Comparison of ENCODE assay signal across 8 mouse cellular contexts in the genomic region with DNA sequence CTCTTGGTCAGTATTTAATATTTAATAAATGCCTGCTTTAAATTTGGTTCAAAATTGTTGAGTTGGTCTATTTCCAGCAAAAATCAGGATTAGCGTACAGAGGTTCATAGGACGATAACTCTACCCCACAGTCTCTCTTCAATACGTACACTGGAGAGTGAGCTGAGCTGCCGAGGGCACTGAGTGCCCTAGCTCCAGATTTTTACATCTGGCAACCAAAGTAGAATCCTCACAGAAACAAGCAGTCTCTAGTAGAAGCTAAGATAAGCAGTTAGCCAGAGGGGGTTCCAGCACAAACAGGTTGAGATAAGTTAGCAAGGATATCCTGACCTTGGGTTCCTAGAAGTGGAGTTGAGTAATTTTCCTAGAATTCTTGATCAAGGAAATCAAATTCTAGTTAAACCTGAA. TPM values are rescaled to one million over a fixed set of nuclear protein-coding genes. Genes with fewer than 3 reads are reported as not detected.
DNase-seq lines count a peak whose midpoint lies in the region; ATAC-seq and TF ChIP-seq lines count a peak whose summit lies in the region.

No protein-coding gene starts in this region.

- H3K27ac ChIP-seq in heart, embryonic 16.5 days (ENCODE audit: low read length), result peak overlapping the region; percentile 55
- peak overlapping the region; percentile 49 for H3K27ac ChIP-seq in bone marrow macrophage, adult 2 months (ENCODE audit: insufficient read depth, low read depth, low read length)
- H3K27ac ChIP-seq in hindbrain, embryonic 14.5 days, result 0 out of 2 replicates have a peak overlapping the region, but pooled peaks have one; percentile 33
- no peak overlapping the region for H3K27ac ChIP-seq in midbrain, embryonic 13.5 days

- no peak for DNase-seq in heart, postnatal 25 days (ENCODE audit: low spot score)
- no peak for DNase-seq in hindbrain, embryonic 14.5 days (ENCODE audit: low spot score)
- no peak for DNase-seq in embryo, embryonic 11 days
- no peak for DNase-seq in cerebellum, postnatal 10 days
- no peak for DNase-seq in adrenal gland, postnatal 10 days

- peak overlapping the region; percentile 69 for H3K4me3 ChIP-seq in heart, embryonic 16.5 days (ENCODE audit: low read length)
- peak overlapping the region; percentile 91 for H3K4me3 ChIP-seq in bone marrow macrophage, adult 2 months (ENCODE audit: insufficient read depth, low read length)
- H3K4me3 ChIP-seq in hindbrain, embryonic 14.5 days (replicated peaks; ENCODE audit: low read length), result peak overlapping the region; percentile 69
- peak overlapping the region; percentile 77 for H3K4me3 ChIP-seq in midbrain, embryonic 13.5 days (replicated peaks)

- no peak for TF ChIP-seq CTCF in bone marrow macrophage, adult 2 months (IDR thresholded peaks at IDR 0.05; ENCODE audit: low read depth, low read length)

- 3% methylated on average over 4 of the region's 4 CpGs for WGBS in heart, embryonic 16.5 days
- 5% methylated on average over 4 of the region's 4 CpGs for WGBS in hindbrain, embryonic 14.5 days
- WGBS in midbrain, embryonic 13.5 days, result 3% methylated on average over 4 of the region's 4 CpGs

- no peaks in the 10 kb centered on the region for H3K9me3 ChIP-seq in heart, embryonic 16.5 days (replicated peaks; ENCODE audit: control insufficient read depth, low read length)
- peaks cover 15% of the 10 kb centered on the region for H3K9me3 ChIP-seq in hindbrain, embryonic 14.5 days (ENCODE audit: control insufficient read depth, low read length)
- peaks cover 4% of the 10 kb centered on the region for H3K9me3 ChIP-seq in midbrain, embryonic 13.5 days

- H3K36me3 ChIP-seq in heart, embryonic 16.5 days (ENCODE audit: control insufficient read depth, insufficient read depth), result peaks cover 3% of the 10 kb centered on the region
- H3K36me3 ChIP-seq in hindbrain, embryonic 14.5 days (replicated peaks; ENCODE audit: control insufficient read depth, insufficient read depth), result peaks cover 7% of the 10 kb centered on the region; the same call in 1 of the 2 replicates
- H3K36me3 ChIP-seq in midbrain, embryonic 13.5 days, result peaks cover 25% of the 10 kb centered on the region

- TF ChIP-seq POLR2A in bone marrow macrophage, adult 2 months (IDR thresholded peaks at IDR 0.05; ENCODE audit: borderline replicate concordance, low read depth, low read length), result no peak

- ATAC-seq in heart, embryonic 16.5 days (replicated peaks; ENCODE audit: extremely low read depth, insufficient read depth, low FRiP score), result peak; percentile 52
- peak; percentile 76 for ATAC-seq in hindbrain, embryonic 14.5 days (ENCODE audit: low FRiP score)
- peak; percentile 80 for ATAC-seq in midbrain, embryonic 13.5 days

- intact Hi-C loops in heart, postnatal 25 days (cut with DNase I), result loop anchor here (2.0 kb wide), 2 partner anchors 18 to 56 kb away; partner anchors contain the start of gene Mfn2

- H3K4me2 ChIP-seq in heart, embryonic 16.5 days (ENCODE audit: low read depth, low read length), result peak overlapping the region; percentile 81
- peak overlapping the region; percentile 75 for H3K4me2 ChIP-seq in hindbrain, embryonic 14.5 days (replicated peaks)
- peak overlapping the region; percentile 67 for H3K4me2 ChIP-seq in midbrain, embryonic 13.5 days (replicated peaks)

- H3K4me1 ChIP-seq in heart, embryonic 16.5 days (ENCODE audit: control insufficient read depth, insufficient read depth, low read length), result peaks cover 13% of the 10 kb centered on the region
- H3K4me1 ChIP-seq in bone marrow macrophage, adult 2 months (ENCODE audit: control insufficient read depth, insufficient read depth, low read length), result peaks cover 11% of the 10 kb centered on the region
- peaks cover 11% of the 10 kb centered on the region for H3K4me1 ChIP-seq in hindbrain, embryonic 14.5 days (replicated peaks; ENCODE audit: control insufficient read depth, insufficient read depth, low read length)
- H3K4me1 ChIP-seq in midbrain, embryonic 13.5 days (replicated peaks), result peaks cover 13% of the 10 kb centered on the region

- peak overlapping the region; percentile 85 for H3K9ac ChIP-seq in heart, embryonic 16.5 days (ENCODE audit: low read length)
- peak overlapping the region; percentile 68 for H3K9ac ChIP-seq in hindbrain, embryonic 14.5 days
- peak overlapping the region; percentile 64 for H3K9ac ChIP-seq in midbrain, embryonic 13.5 days (replicated peaks)

- H3K27me3 ChIP-seq in heart, embryonic 16.5 days (ENCODE audit: control insufficient read depth, insufficient read depth, low read length), result no peaks in the 10 kb centered on the region
- H3K27me3 ChIP-seq in hindbrain, embryonic 14.5 days (ENCODE audit: control insufficient read depth, insufficient read depth, low read length), result no peaks in the 10 kb centered on the region
- no peaks in the 10 kb centered on the region for H3K27me3 ChIP-seq in midbrain, embryonic 13.5 days

RNA-seq across cellular contexts. Expression of gene Zfp933, which starts 0.4 kb away (rescaled TPM):
- polyA plus RNA-seq in heart, embryonic 16.5 days (2015; fragmentation: Nextera tagmentation; extraction: Ambion mirVana), result 4.7 and 5.2 TPM in 2 replicates
- 10 to 100 TPM; 11.4 to 11.8 TPM for total RNA-seq in heart, postnatal 25 days (2021)
- 8.9 and 13.4 TPM in 2 replicates for polyA plus RNA-seq in bone marrow macrophage, adult 2 months (2012; ENCODE audit: insufficient read depth, insufficient read length, missing spikeins)
- polyA plus RNA-seq in hindbrain, embryonic 14.5 days (2014; fragmentation: Nextera tagmentation; extraction: Ambion mirVana), result 7.2 and 7.3 TPM in 2 replicates
- polyA plus RNA-seq in midbrain, embryonic 13.5 days (2015; fragmentation: Nextera tagmentation; extraction: Ambion mirVana), result 6.2 and 7.7 TPM in 2 replicates
- total RNA-seq in adrenal gland, postnatal 10 days (2021), result 10 to 100 TPM; 16.4 to 21.2 TPM

RNA-seq across cellular contexts. Expression of gene Miip, which starts 20.0 kb away (rescaled TPM):
- 33.9 and 36.8 TPM in 2 replicates for polyA plus RNA-seq in heart, embryonic 16.5 days (2015; fragmentation: Nextera tagmentation; extraction: Ambion mirVana)
- total RNA-seq in heart, postnatal 25 days (2021), result 1 to 10 TPM; 6.9 to 8.0 TPM
- 37.6 and 37.7 TPM in 2 replicates for polyA plus RNA-seq in bone marrow macrophage, adult 2 months (2012; ENCODE audit: insufficient read depth, insufficient read length, missing spikeins)
- polyA plus RNA-seq in hindbrain, embryonic 14.5 days (2014; fragmentation: Nextera tagmentation; extraction: Ambion mirVana), result 20.8 and 25.5 TPM in 2 replicates
- 47.4 and 50.3 TPM in 2 replicates for polyA plus RNA-seq in midbrain, embryonic 13.5 days (2015; fragmentation: Nextera tagmentation; extraction: Ambion mirVana)
- 10 to 100 TPM; 18.5 to 29.4 TPM for total RNA-seq in adrenal gland, postnatal 10 days (2021)

RNA-seq across cellular contexts. Expression of gene Fv1, which starts 20.2 kb away (rescaled TPM):
- 10.4 and 12.4 TPM in 2 replicates for polyA plus RNA-seq in heart, embryonic 16.5 days (2015; fragmentation: Nextera tagmentation; extraction: Ambion mirVana)
- total RNA-seq in heart, postnatal 25 days (2021), result 10 to 100 TPM; 23.8 to 26.4 TPM
- polyA plus RNA-seq in bone marrow macrophage, adult 2 months (2012; ENCODE audit: insufficient read depth, insufficient read length, missing spikeins), result 2.2 and 2.9 TPM in 2 replicates
- 7.2 and 11.3 TPM in 2 replicates for polyA plus RNA-seq in hindbrain, embryonic 14.5 days (2014; fragmentation: Nextera tagmentation; extraction: Ambion mirVana)
- polyA plus RNA-seq in midbrain, embryonic 13.5 days (2015; fragmentation: Nextera tagmentation; extraction: Ambion mirVana), result 11.6 and 12.1 TPM in 2 replicates
- 1 to 10 TPM; 7.2 to 9.7 TPM for total RNA-seq in adrenal gland, postnatal 10 days (2021)

RNA-seq across cellular contexts. Expression of gene Zfp984, which starts 39.0 kb away (rescaled TPM):
- 8.7 and 11.0 TPM in 2 replicates for polyA plus RNA-seq in heart, embryonic 16.5 days (2015; fragmentation: Nextera tagmentation; extraction: Ambion mirVana)
- total RNA-seq in heart, postnatal 25 days (2021), result 1 to 10 TPM; 1.9 to 2.7 TPM
- 34.6 and 38.2 TPM in 2 replicates for polyA plus RNA-seq in bone marrow macrophage, adult 2 months (2012; ENCODE audit: insufficient read depth, insufficient read length, missing spikeins)
- polyA plus RNA-seq in hindbrain, embryonic 14.5 days (2014; fragmentation: Nextera tagmentation; extraction: Ambion mirVana), result 4.8 and 6.1 TPM in 2 replicates
- 3.9 and 4.6 TPM in 2 replicates for polyA plus RNA-seq in midbrain, embryonic 13.5 days (2015; fragmentation: Nextera tagmentation; extraction: Ambion mirVana)
- total RNA-seq in adrenal gland, postnatal 10 days (2021), result 1 to 10 TPM; 4.5 to 6.2 TPM

RNA-seq across cellular contexts. Expression of gene Mfn2, which starts 55.9 kb away (rescaled TPM):
- 164 and 184 TPM in 2 replicates for polyA plus RNA-seq in heart, embryonic 16.5 days (2015; fragmentation: Nextera tagmentation; extraction: Ambion mirVana)
- 100 to 1,000 TPM; 689 to 706 TPM for total RNA-seq in heart, postnatal 25 days (2021)
- polyA plus RNA-seq in bone marrow macrophage, adult 2 months (2012; ENCODE audit: insufficient read depth, insufficient read length, missing spikeins), result 21.6 and 25.6 TPM in 2 replicates
- polyA plus RNA-seq in hindbrain, embryonic 14.5 days (2014; fragmentation: Nextera tagmentation; extraction: Ambion mirVana), result 83.4 and 91.6 TPM in 2 replicates
- 77.3 and 78.6 TPM in 2 replicates for polyA plus RNA-seq in midbrain, embryonic 13.5 days (2015; fragmentation: Nextera tagmentation; extraction: Ambion mirVana)
- total RNA-seq in adrenal gland, postnatal 10 days (2021), result 100 to 1,000 TPM; 204 to 232 TPM
